1 mouse cellular context compared by ENCODE assay signal in the genomic region with DNA sequence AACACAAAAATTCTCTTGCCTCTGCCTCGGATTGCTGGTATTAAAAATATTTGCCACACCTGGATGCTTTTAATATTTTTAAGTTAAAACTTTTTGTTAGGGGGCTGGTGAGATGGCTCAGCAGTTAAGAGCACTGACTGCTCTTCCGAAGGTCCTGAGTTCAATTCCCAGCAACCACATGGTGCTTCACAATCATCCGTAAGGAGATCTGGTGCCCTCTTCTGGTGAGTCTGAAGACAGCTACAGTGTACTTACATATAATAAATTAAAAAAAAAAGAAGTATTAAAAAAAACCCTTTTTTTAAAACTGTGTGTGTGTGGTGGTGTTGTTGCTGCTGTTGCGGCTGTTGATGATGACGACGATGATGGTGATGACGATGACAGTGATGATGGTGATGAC.
TF ChIP-seq lines count a peak whose summit lies in the region.

No protein-coding gene starts in this region.

TF ChIP-seq in CH12.LX, 34 proteins besides CTCF, POLR2A, EP300 and RAD21:
- TF ChIP-seq MYC (IDR thresholded peaks at IDR 0.05; ENCODE audit: low read depth, low read length) = peak; percentile 51; the same call in 1 of the 2 replicates
- TF ChIP-seq ZNF384 (IDR thresholded peaks at IDR 0.05; ENCODE audit: low read depth, low read length) = 0 out of 2 replicates have a peak, but pooled peaks have one; percentile 18
